Mouse (Mus musculus) heart, embryonic 12.5 days (tissue): Measurements from ENCODE around the gene Spata45. TPM values are rescaled to one million over a fixed set of nuclear protein-coding genes. Genes with fewer than 3 reads are reported as not detected.

ENCODE experiments used
- ATAC-seq: fragments of 200-750 bp; cut with Nextera tagmentation; 2 replicates; pipeline ENCODE4 v1.8.0; 2017; ENCODE audit warnings: moderate TSS enrichment, moderate library complexity; ENCODE audit not compliant: insufficient number of reproducible peaks, low FRiP score
- H3K27ac ChIP-seq: fragments of 300-500 bp; sonication (generic); 2 replicates; pipeline ENCODE4 v1.5.1; 2016; ENCODE audit warnings: mild to moderate bottlenecking, moderate library complexity; ENCODE audit not compliant: poor library complexity, severe bottlenecking
- H3K27me3 ChIP-seq: fragments of 300-500 bp; sonication (generic); replicated peaks from 2 replicates; pipeline ENCODE4 v1.6.1; 2016; ENCODE audit warnings: mild to moderate bottlenecking, moderate library complexity
- H3K36me3 ChIP-seq: fragments of 300-500 bp; sonication (generic); 2 replicates; pipeline ENCODE4 v1.6.1; 2016; ENCODE audit warnings: mild to moderate bottlenecking, moderate library complexity
- H3K4me1 ChIP-seq: fragments of 300-500 bp; sonication (generic); replicated peaks from 2 replicates; pipeline ENCODE4 v1.6.1; 2016; ENCODE audit warnings: mild to moderate bottlenecking
- H3K4me2 ChIP-seq: fragments of 300-500 bp; sonication (generic); 2 replicates; pipeline ENCODE4 v1.6.1; 2016; ENCODE audit warnings: mild to moderate bottlenecking, moderate library complexity
- H3K4me3 ChIP-seq: fragments of 300-500 bp; sonication (generic); 2 replicates; pipeline ENCODE4 v1.5.1; 2016; ENCODE audit warnings: mild to moderate bottlenecking
- H3K9ac ChIP-seq: fragments of 300-500 bp; sonication (generic); 2 replicates; pipeline ENCODE4 v1.6.1; 2016; ENCODE audit warnings: mild to moderate bottlenecking, moderate library complexity
- H3K9me3 ChIP-seq: fragments of 300-500 bp; sonication (generic); replicated peaks from 2 replicates; pipeline ENCODE4 v1.6.1; 2016; ENCODE audit warnings: mild to moderate bottlenecking, moderate library complexity
- WGBS: fragments of 180-500 bp; shearing (Covaris S2); methylation state at CpG from one replicate; pipeline ENCODE4 v1.1.7; 2016; 5-methylcytosine and 5-hydroxymethylcytosine counted together
- polyA plus RNA-seq: library from polyadenylated mRNA; unstranded; fragments of >200 nt; fragmentation: Nextera tagmentation; extraction: Ambion mirVana; gene quantifications from 2 replicates; pipeline ENCODE4 v1.2.1, GENCODE M21; 2016

Gene Spata45
- not detected in 2 replicates for polyA plus RNA-seq

GRCm38 (mm10) chr1:191036554-191037334, at the start of gene Spata45:
TSS of gene Spata45 (plus strand) at chr1:191036639.
- Histone ChIP-seq H3K4me1 (no peaks in the 10 kb centered on the region), H3K9me3 (no peaks in the 10 kb centered on the region), H3K9ac (no peak within 1 kb of the TSS), H3K27me3 (no peaks in the 10 kb centered on the region), H3K4me2 (no peak within 1 kb of the TSS), H3K36me3 (no peaks in the 10 kb centered on the region), H3K27ac (no peak within 1 kb of the TSS), H3K4me3 (no peak within 1 kb of the TSS)
- 61% methylated on average over 6 of the region's 6 CpGs for WGBS
- no peak for ATAC-seq

GRCm38 (mm10) chr1:190989437-190990082, 46.9 kb upstream of the Spata45 start:
- ATAC-seq = no peak
- 79% methylated on average over 9 of the region's 9 CpGs for WGBS

GRCm38 (mm10) chr1:190995548-190995947, 40.9 kb upstream of the Spata45 start:
- 0 out of 2 replicates have a peak, but pooled peaks have one; percentile 36 for ATAC-seq
- no peak overlapping the region for H3K27ac ChIP-seq
- H3K9me3 ChIP-seq = peaks cover 4% of the 10 kb centered on the region; the same call in 1 of the 2 replicates
- no peak overlapping the region for H3K4me3 ChIP-seq
- no peaks in the 10 kb centered on the region for H3K27me3 ChIP-seq
- WGBS = 50% methylated on average over 7 of the region's 7 CpGs
- H3K9ac ChIP-seq = no peak overlapping the region
- no peak overlapping the region for H3K4me2 ChIP-seq
- H3K36me3 ChIP-seq = no peaks in the 10 kb centered on the region
- H3K4me1 ChIP-seq = peaks cover 7% of the 10 kb centered on the region

More at GRCm38 (mm10) chr1:190989437-190990082, 46.9 kb upstream of the Spata45 start:
- H3K4me1 ChIP-seq = no peaks in the 10 kb centered on the region
- no peaks in the 10 kb centered on the region for H3K36me3 ChIP-seq
- no peak overlapping the region for H3K4me2 ChIP-seq
- no peak overlapping the region for H3K9ac ChIP-seq
- no peak overlapping the region for H3K4me3 ChIP-seq
- H3K9me3 ChIP-seq = no peaks in the 10 kb centered on the region
- no peak overlapping the region for H3K27ac ChIP-seq
- H3K27me3 ChIP-seq = no peaks in the 10 kb centered on the region

GRCm38 (mm10) chr1:190996346-190996877, 40.0 kb upstream of the Spata45 start:
- Histone ChIP-seq H3K4me2 (no peak overlapping the region), H3K4me1 (peaks cover 7% of the 10 kb centered on the region), H3K4me3 (no peak overlapping the region), H3K27me3 (no peaks in the 10 kb centered on the region), H3K9ac (no peak overlapping the region), H3K9me3 (peaks cover 4% of the 10 kb centered on the region; the same call in 1 of the 2 replicates), H3K27ac (no peak overlapping the region), H3K36me3 (no peaks in the 10 kb centered on the region)
- no peak for ATAC-seq
- WGBS = 69% methylated on average over 6 of the region's 6 CpGs

- no peak for ATAC-seq
- peaks cover 7% of the 10 kb centered on the region for H3K4me1 ChIP-seq
- no peak overlapping the region for H3K4me3 ChIP-seq
- H3K27me3 ChIP-seq = no peaks in the 10 kb centered on the region
- H3K9me3 ChIP-seq = peaks cover 4% of the 10 kb centered on the region; the same call in 1 of the 2 replicates
- H3K4me2 ChIP-seq = no peak overlapping the region
- H3K27ac ChIP-seq = no peak overlapping the region
- H3K36me3 ChIP-seq = peaks cover 8% of the 10 kb centered on the region; the same call in 1 of the 2 replicates
- no peak overlapping the region for H3K9ac ChIP-seq
- WGBS = 69% methylated on average over 1 of the region's 1 CpGs
These were observed 38.4 kb upstream of the Spata45 start for GRCm38 (mm10) chr1:190998027-190998426.

- Histone ChIP-seq H3K4me1 (peaks cover 2% of the 10 kb centered on the region), H3K36me3 (peaks cover 26% of the 10 kb centered on the region), H3K9ac (no peak overlapping the region), H3K27me3 (no peaks in the 10 kb centered on the region), H3K9me3 (peaks cover 4% of the 10 kb centered on the region; the same call in 1 of the 2 replicates), H3K4me3 (no peak overlapping the region), H3K27ac (no peak overlapping the region), H3K4me2 (no peak overlapping the region)
- WGBS = 71% methylated on average over 3 of the region's 3 CpGs
- ATAC-seq = no peak
These were observed 35.8 kb upstream of the Spata45 start for GRCm38 (mm10) chr1:191000686-191001085.

- no peak overlapping the region for H3K9ac ChIP-seq
- H3K4me3 ChIP-seq = no peak overlapping the region
- 60% methylated on average over 6 of the region's 6 CpGs for WGBS
- peaks cover 29% of the 10 kb centered on the region for H3K36me3 ChIP-seq
- H3K9me3 ChIP-seq = peaks cover 4% of the 10 kb centered on the region; the same call in 1 of the 2 replicates
- H3K27ac ChIP-seq = no peak overlapping the region
- no peak overlapping the region for H3K4me2 ChIP-seq
- H3K4me1 ChIP-seq = no peaks in the 10 kb centered on the region
- H3K27me3 ChIP-seq = no peaks in the 10 kb centered on the region
- ATAC-seq = no peak
These were observed 34.2 kb upstream of the Spata45 start for GRCm38 (mm10) chr1:191002201-191002600.

- Histone ChIP-seq H3K4me1 (no peaks in the 10 kb centered on the region), H3K36me3 (peaks cover 71% of the 10 kb centered on the region), H3K27me3 (no peaks in the 10 kb centered on the region), H3K9me3 (peaks cover 4% of the 10 kb centered on the region; the same call in 1 of the 2 replicates), H3K27ac (no peak overlapping the region), H3K9ac (no peak overlapping the region), H3K4me3 (no peak overlapping the region), H3K4me2 (no peak overlapping the region)
- 95% methylated on average over 5 of the region's 5 CpGs for WGBS
- ATAC-seq = no peak
These were observed 27.7 kb upstream of the Spata45 start for GRCm38 (mm10) chr1:191008707-191009106.

- H3K36me3 ChIP-seq = peaks cover 59% of the 10 kb centered on the region
- no peak for ATAC-seq
- H3K27me3 ChIP-seq = no peaks in the 10 kb centered on the region
- no peak overlapping the region for H3K9ac ChIP-seq
- H3K27ac ChIP-seq = no peak overlapping the region
- WGBS = 93% methylated on average over 3 of the region's 3 CpGs
- no peaks in the 10 kb centered on the region for H3K9me3 ChIP-seq
- no peak overlapping the region for H3K4me3 ChIP-seq
- H3K4me2 ChIP-seq = no peak overlapping the region
- no peaks in the 10 kb centered on the region for H3K4me1 ChIP-seq
These were observed 22.2 kb upstream of the Spata45 start for GRCm38 (mm10) chr1:191014271-191014670.

GRCm38 (mm10) chr1:191019803-191020202, 16.6 kb upstream of the Spata45 start:
- 93% methylated on average over 5 of the region's 5 CpGs for WGBS
- H3K9me3 ChIP-seq = no peaks in the 10 kb centered on the region

More at GRCm38 (mm10) chr1:191019803-191020202, 16.6 kb upstream of the Spata45 start:
- no peak overlapping the region for H3K4me2 ChIP-seq
- ATAC-seq = no peak
- H3K36me3 ChIP-seq = peaks cover 31% of the 10 kb centered on the region
- peaks cover 2% of the 10 kb centered on the region; the same call in 1 of the 2 replicates for H3K4me1 ChIP-seq
- no peaks in the 10 kb centered on the region for H3K27me3 ChIP-seq
- H3K9ac ChIP-seq = no peak overlapping the region
- no peak overlapping the region for H3K4me3 ChIP-seq
- no peak overlapping the region for H3K27ac ChIP-seq
